Mouse (Mus musculus): ENCODE results near the gene Gm10128. TPM values are rescaled to one million over a fixed set of nuclear protein-coding genes. Genes with fewer than 3 reads are reported as not detected.
"Not testable (repeated sequence)": the region's sequence is repeated elsewhere in the genome, so short reads cannot be mapped to it uniquely, and the experiment has no call there.

The Gm10128 gene
- not detected in 2 replicates for polyA plus RNA-seq (2014; fragmentation: Nextera tagmentation; extraction: Ambion mirVana)

GRCm38 (mm10) chr14:7643872-7644271 is at the start of gene Gm10128:
Gm10128 (minus strand) TSS chr14:7643972.
- no CpG with 5 or more reads among the region's 2 CpGs for WGBS
- not testable (repeated sequence) for DNase-seq (ENCODE audit: low spot score); ATAC-seq (ENCODE audit: low FRiP score)

GRCm38 (mm10) chr14:7681170-7681569 is 37.4 kb upstream of the Gm10128 start:
- not testable (repeated sequence) for H3K4me2 ChIP-seq (replicated peaks); H3K9ac ChIP-seq; H3K4me1 ChIP-seq (replicated peaks; ENCODE audit: control insufficient read depth, insufficient read depth, low read length); H3K9me3 ChIP-seq (ENCODE audit: control insufficient read depth, low read length); H3K27me3 ChIP-seq (ENCODE audit: control insufficient read depth, insufficient read depth, low read length); H3K36me3 ChIP-seq (replicated peaks; ENCODE audit: control insufficient read depth, insufficient read depth); DNase-seq (ENCODE audit: low spot score); H3K4me3 ChIP-seq (replicated peaks; ENCODE audit: low read length); H3K27ac ChIP-seq
- ATAC-seq (ENCODE audit: low FRiP score): 0 out of 2 replicates have a peak, but pooled peaks have one; percentile 27
- 57% methylated on average over 5 of the region's 5 CpGs for WGBS

More at GRCm38 (mm10) chr14:7643872-7644271, at the start of gene Gm10128:
- H3K4me3 ChIP-seq (replicated peaks; ENCODE audit: low read length); H3K27me3 ChIP-seq (ENCODE audit: control insufficient read depth, insufficient read depth, low read length); H3K36me3 ChIP-seq (replicated peaks; ENCODE audit: control insufficient read depth, insufficient read depth); H3K9ac ChIP-seq; H3K4me1 ChIP-seq (replicated peaks; ENCODE audit: control insufficient read depth, insufficient read depth, low read length); H3K4me2 ChIP-seq (replicated peaks); H3K27ac ChIP-seq; H3K9me3 ChIP-seq (ENCODE audit: control insufficient read depth, low read length): not testable (repeated sequence)

GRCm38 (mm10) chr14:7662491-7662890 is 18.7 kb upstream of the Gm10128 start:
- not testable (repeated sequence) for DNase-seq (ENCODE audit: low spot score); H3K9ac ChIP-seq; ATAC-seq (ENCODE audit: low FRiP score); H3K27me3 ChIP-seq (ENCODE audit: control insufficient read depth, insufficient read depth, low read length); H3K4me1 ChIP-seq (replicated peaks; ENCODE audit: control insufficient read depth, insufficient read depth, low read length); H3K9me3 ChIP-seq (ENCODE audit: control insufficient read depth, low read length); H3K4me3 ChIP-seq (replicated peaks; ENCODE audit: low read length); H3K4me2 ChIP-seq (replicated peaks); H3K36me3 ChIP-seq (replicated peaks; ENCODE audit: control insufficient read depth, insufficient read depth); H3K27ac ChIP-seq
- WGBS: 87% methylated on average over 2 of the region's 2 CpGs

- not testable (repeated sequence) for ATAC-seq (ENCODE audit: low FRiP score); DNase-seq (ENCODE audit: low spot score); H3K36me3 ChIP-seq (replicated peaks; ENCODE audit: control insufficient read depth, insufficient read depth); H3K9me3 ChIP-seq (ENCODE audit: control insufficient read depth, low read length); H3K27me3 ChIP-seq (ENCODE audit: control insufficient read depth, insufficient read depth, low read length); H3K27ac ChIP-seq; H3K4me1 ChIP-seq (replicated peaks; ENCODE audit: control insufficient read depth, insufficient read depth, low read length)
- 1% methylated on average over 26 of the region's 76 CpGs for WGBS
- peak overlapping the region; percentile 36 for H3K4me3 ChIP-seq (replicated peaks; ENCODE audit: low read length)
- peak overlapping the region; percentile 55 for H3K9ac ChIP-seq
- H3K4me2 ChIP-seq (replicated peaks): peak overlapping the region; percentile 58
Measured at GRCm38 (mm10) chr14:7658101-7659074, 14.6 kb upstream of the Gm10128 start.

GRCm38 (mm10) chr14:7657456-7657855 is 13.7 kb upstream of the Gm10128 start:
- not testable (repeated sequence) for H3K27ac ChIP-seq; H3K27me3 ChIP-seq (ENCODE audit: control insufficient read depth, insufficient read depth, low read length); DNase-seq (ENCODE audit: low spot score); H3K9ac ChIP-seq; H3K9me3 ChIP-seq (ENCODE audit: control insufficient read depth, low read length); H3K36me3 ChIP-seq (replicated peaks; ENCODE audit: control insufficient read depth, insufficient read depth); ATAC-seq (ENCODE audit: low FRiP score); H3K4me1 ChIP-seq (replicated peaks; ENCODE audit: control insufficient read depth, insufficient read depth, low read length)
- WGBS: 4% methylated on average over 6 of the region's 10 CpGs
- H3K4me3 ChIP-seq (replicated peaks; ENCODE audit: low read length): peak overlapping the region; percentile 31; the same call in 1 of the 2 replicates
- H3K4me2 ChIP-seq (replicated peaks): peak overlapping the region; percentile 58

GRCm38 (mm10) chr14:7595492-7595891 is 48.3 kb downstream of the Gm10128 start, which contains the start of gene Gm10338:
Gm10338 (minus strand) TSS chr14:7595592.
- H3K27ac ChIP-seq; ATAC-seq (ENCODE audit: low FRiP score); H3K9me3 ChIP-seq (ENCODE audit: control insufficient read depth, low read length); H3K27me3 ChIP-seq (ENCODE audit: control insufficient read depth, insufficient read depth, low read length); H3K4me1 ChIP-seq (replicated peaks; ENCODE audit: control insufficient read depth, insufficient read depth, low read length); H3K4me2 ChIP-seq (replicated peaks); H3K9ac ChIP-seq; DNase-seq (ENCODE audit: low spot score); H3K4me3 ChIP-seq (replicated peaks; ENCODE audit: low read length); H3K36me3 ChIP-seq (replicated peaks; ENCODE audit: control insufficient read depth, insufficient read depth): not testable (repeated sequence)
- WGBS: no CpG with 5 or more reads among the region's 2 CpGs

Other genes with a start within 250 kb of the Gm10128 start
- not detected in 2 replicates for gene Gm3755, start 193.1 kb downstream of the Gm10128 start, polyA plus RNA-seq (2014; fragmentation: Nextera tagmentation; extraction: Ambion mirVana)
- 14.4 and 19.1 TPM in 2 replicates for gene Gm3752, start 160.2 kb downstream of the Gm10128 start, polyA plus RNA-seq (2014; fragmentation: Nextera tagmentation; extraction: Ambion mirVana)
- gene Gm3558, start 75.4 kb downstream of the Gm10128 start, polyA plus RNA-seq (2014; fragmentation: Nextera tagmentation; extraction: Ambion mirVana): 6.8 and 7.8 TPM in 2 replicates
- not detected in 2 replicates for gene Gm10338, start 48.4 kb downstream of the Gm10128 start, polyA plus RNA-seq (2014; fragmentation: Nextera tagmentation; extraction: Ambion mirVana)
- not detected in 2 replicates for gene Gm26661, start 147.6 kb upstream of the Gm10128 start, polyA plus RNA-seq (2014; fragmentation: Nextera tagmentation; extraction: Ambion mirVana)
- gene Flnb, start 174.0 kb upstream of the Gm10128 start, polyA plus RNA-seq (2014; fragmentation: Nextera tagmentation; extraction: Ambion mirVana): 7.4 and 9.0 TPM in 2 replicates

Measured in hindbrain, embryonic 14.5 days (tissue).